Mouse (Mus musculus) spleen, postnatal 36 days (tissue): ENCODE measurements at regions not wholly inside any gene's neighbourhood (a gene's known extent, or its start where the extent isn't known, plus 50 kb on each side); places are given as distances from the start of the nearest gene placed in this dataset.

Source experiments
- DNase-seq, 2 experiments: peaks; one replicate each; pipeline ENCODE4 v3.0.0; 2022; ENCODE audit warnings: low spot score in 2 of 2, mixed read lengths in 1 of 2

DNA sequence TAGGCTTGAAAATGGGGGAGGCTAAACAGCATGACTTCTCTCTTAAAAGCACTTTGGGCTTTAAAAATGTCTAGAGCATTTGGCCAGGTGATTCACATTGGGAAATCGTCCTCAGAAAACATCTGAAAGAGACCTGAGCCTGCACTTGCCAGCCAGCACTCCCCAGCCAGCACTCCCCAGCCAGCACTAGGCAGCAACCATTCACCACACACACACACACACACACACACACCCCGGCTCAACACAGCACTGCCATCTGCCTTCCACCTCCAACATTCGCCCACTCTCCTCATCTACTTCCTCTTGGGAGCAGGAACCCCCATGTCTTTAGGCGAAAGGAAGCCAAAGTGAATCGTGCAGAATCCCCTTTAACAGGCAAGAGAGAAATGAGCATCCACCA, 85.4 kb downstream of the Atp23 start:
- DNase-seq: no peak

DNA sequence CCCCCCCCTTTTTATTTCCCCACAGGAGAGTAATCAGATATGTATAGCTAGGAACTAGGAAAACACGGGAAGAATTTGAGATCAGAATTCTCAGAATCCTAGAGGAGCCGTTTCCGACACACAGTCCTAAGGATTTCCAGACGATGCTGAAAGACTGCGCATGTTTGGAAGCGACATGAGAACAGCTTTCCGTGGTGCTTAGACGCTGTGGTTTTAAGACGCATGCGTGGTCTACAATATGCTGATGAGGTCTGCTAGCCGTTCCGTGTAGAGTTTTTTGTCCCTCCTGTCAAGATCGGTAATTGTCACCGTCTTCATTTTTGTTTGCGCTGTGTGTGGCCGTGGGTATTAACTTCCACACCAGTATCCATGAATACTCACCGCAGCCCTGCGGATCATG, 86.2 kb downstream of the Atp23 start:
- no peak for DNase-seq

DNA sequence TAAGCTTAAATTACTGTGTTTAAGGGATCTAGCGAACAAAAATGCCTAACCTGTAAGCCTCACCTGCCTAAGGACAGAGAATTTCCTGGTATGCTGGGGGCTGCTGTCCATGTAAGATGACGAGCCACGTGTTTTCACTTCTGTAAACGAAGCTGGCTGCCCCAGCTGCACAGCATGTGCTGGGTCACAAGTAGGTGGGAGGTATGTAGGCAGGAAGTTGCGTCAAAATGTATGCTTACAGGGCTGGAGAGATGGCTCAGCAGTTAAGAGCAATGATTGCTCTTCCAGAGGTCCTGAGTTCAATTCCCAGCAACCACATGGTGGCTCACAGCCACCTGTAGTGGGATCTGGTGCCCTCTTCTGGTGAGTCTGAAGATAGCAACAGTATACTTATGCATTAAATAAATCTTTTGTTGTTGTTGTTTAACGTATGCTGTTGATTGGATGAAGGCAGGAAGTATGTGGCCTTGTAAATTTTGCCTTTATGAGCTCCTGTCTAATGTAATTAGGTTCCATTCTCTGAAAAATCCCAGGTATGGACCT, 88.0 kb downstream of the Atp23 start:
- no peak for DNase-seq

DNA sequence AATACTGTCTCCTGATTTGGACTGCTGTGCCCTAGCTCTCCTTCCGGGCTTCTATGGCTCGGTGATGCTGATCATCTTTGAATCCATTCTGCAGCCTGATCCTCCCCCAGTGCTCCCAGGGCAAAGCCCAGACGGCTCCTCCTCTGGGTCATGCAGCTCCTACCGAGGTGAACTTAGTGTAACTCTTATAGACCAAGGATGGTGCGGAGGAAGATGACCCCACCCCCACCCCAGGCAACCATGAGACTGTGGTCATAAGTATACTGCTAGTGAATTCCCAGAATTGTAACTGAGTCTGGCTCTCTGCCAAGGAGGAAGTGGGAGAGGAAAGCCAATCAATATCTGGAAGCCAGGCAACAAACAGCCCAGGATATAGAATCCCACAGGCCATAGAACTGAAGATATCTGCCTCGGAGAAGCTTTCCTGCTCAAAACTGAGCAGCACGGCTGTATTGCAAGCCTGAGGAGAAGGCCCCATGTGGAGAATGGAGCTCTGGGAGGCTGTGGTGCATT, 88.9 kb downstream of the Atp23 start:
- DNase-seq: no peak

DNA sequence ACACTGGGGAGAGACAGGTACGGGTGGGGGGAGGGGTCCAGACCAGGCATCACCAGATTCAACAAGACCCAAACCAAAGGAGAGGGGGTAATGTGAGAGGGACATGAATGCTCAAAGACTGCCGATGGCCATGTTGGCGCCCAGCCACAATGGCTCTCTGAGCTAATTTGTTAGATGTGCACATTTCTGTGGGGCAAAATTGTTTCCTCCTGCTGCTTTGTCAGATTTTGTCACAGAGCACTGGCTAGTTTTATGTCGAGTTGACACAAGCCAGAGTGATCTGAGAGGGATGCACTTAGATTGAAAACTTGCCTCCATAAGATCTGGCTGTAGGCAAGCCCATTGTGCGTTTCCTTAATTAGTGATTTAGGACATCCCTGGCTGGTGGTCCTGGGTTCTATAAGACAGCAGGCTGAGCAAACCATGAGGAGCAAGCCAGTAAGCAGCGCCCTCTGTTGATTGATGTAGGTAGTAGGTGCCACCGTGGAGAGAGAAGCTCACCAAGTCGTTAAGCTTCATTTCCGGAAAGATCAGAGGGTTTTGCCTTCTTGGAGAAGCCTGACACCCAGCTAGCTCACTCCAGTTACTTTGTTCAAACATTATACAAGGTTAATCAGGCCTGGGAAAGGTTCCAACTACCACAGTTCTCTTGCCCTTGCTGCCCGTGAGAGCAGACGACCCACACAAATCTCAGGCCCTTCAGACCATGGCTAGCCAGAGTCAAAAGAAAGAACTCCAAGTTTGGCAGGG, 90.6 kb downstream of the Atp23 start:
- no peak for DNase-seq

DNA sequence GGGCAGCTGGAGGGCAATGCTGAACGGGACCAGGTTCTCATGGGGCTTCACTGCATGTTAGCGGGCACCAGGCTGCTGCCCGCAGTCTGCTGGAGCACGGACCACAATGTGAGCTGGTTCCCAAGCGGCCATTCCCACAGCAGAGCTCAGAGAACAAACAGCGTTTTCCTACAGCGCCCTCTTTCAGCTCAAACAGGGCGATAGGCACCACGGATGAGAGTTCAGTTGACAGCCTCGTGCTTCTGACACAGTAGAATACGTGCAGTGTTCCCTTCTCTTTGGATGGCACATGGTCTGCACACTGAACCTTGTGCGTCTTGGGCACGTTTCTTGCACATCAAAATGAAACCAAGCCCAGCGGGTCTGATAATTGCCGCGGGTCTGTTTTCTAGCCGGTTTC, 91.6 kb downstream of the Atp23 start:
- DNase-seq: no peak

DNA sequence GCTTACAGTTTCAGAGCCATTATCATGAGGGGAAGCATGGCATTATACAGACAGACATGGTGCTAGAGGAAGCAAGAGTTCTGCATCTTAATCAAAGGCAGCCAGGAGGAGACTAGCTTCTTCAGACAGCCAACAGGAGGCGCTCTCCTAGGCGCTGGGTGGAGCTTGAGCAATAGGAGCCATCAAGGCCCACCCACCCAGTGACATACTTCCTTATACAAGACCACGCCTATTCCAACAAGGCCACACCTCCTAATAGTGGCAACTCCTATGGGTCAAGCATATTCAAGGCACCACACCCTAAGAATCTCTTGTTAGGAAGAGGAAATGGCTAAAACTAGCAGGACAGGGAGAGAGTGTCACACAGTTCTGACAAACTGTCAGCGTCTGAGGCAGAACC, 94.3 kb downstream of the Atp23 start:
- no peak for DNase-seq

DNA sequence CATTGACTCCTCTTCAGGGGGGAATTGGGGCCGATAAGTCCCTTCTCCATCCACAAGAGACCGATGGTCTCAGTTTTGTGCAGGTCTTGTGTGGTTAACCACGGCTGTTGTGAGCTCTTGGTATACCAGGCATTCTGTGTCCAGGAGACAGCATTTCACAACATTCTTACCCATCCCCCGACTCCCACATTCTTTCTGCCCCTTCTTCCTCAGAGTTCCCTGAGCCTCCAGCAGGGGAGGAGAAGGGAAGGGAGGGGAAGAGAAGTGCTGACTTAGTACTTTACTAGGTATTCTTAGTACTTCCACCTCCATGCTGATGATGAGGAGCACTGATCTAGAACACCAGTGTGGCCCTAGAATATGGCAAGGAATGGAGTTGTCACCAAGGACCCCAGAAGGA, 98.4 kb downstream of the Atp23 start:
- no peak for DNase-seq

DNA sequence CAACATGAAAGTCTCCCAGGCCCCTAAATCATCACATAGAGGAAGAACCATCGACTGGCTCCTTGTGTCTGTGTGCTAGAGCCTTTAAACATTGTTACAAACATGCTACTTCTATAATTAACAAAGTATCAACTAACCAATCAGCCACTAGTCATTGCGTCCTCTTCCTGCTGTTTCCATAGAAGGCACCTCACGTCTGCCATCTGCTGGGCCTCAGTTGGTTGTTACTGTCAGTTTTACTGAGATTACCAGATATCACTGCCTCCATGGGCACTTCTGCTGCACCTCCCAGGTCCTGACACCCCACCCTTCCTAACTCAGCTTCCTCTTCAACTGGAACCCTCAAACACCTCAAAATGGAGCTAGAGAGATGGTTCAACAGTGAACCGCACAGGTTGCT, 101.8 kb downstream of the Atp23 start:
- no peak for DNase-seq

DNA sequence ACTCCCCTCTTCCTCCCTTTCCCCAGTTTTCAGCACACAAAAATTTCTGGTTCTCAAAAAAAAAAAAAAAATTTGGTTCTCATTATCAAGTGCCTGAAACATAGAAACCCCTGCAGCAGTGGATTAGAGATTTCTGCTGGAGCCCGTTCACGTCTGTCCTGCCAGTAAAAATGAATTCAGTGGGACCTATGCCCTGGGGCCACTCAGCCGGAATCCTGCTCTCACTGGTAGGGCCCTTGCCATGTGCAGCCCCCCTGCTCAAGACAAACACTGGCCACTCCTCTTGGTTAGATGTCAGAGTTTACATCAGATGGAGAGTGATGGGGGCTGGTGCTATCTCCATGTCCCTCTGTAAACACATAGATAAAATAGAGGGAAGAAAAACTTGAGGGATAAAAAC, 108.0 kb downstream of the Atp23 start:
- DNase-seq: no peak

DNA sequence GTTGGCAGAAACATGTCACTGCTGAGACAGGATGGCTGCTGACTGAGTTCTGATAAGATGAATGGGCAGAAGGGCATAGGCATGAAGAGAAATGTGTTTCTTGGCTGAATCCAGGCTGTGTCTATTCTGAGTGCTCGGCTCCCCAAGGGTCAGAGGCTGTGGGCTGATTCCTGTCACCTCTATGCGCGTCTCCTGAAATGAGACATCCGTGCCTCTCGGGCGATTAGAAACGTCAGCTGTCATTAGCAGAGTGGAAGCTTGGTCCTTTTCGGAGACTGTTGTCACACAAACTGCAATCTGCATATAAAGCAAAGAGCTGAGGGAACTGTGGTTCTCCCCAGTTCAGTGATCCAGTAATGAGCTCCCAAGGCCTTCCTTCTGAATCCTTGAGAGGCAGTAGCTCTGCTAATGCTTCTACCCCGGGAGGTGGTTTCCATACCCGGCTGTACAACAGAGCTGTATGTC, 108.8 kb downstream of the Atp23 start:
- no peak for DNase-seq

DNA sequence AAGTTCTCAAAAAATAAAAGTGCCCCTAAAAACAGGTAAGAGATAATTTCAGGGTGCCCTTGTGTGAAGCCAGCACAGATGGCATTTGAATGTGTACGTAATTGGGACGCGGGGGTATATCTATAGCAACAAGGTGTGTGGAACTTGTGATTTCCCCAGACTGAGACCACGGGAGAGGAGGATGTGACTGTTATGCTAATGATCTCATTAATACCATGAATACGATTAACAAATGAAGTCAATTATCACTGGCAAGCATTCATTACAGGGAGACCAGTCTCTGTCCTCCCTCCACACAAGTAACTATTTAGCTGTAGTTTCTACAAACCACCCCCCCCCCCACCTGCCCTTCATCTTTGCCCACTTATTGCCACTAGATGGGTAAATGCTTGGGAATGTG, 112.9 kb downstream of the Atp23 start:
- no peak for DNase-seq

DNA sequence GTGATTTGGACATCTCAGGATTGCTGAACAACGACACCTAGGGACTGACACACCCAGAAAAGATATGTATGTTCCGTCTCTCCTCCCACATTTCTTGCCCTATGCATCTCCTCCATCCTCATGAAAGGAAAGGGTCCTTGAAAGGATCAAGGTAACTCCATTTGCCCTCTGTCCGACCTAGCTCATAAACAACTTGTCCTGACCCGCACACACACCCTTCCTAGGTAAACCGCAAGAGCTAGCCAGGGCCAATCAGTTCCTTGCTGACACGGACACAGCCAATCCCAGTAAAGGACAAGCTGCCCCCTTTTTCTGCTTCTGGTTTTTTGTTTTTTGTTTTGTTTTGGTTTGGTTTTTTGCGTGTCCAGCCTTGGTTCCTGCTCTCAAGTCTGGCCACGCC, 118.0 kb downstream of the Atp23 start:
- no peak for DNase-seq

DNA sequence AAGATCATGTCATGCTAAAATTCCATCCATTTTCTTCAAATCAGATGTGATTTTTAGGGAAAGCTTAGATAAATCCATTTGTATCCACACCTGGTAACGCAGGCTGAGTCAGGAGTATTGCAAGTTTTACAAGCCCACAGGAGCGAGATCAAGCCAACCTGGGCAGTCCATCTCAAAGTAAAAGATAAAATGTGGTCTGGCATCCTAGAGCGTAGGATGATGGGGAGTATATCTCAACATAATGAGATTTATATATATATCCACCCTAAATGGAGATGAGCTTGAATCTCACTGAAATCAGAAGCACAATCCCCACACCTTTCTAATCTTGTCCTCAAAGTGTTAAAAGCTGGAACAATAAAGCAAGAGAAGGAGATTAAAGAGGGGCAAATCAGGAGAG, 124.6 kb downstream of the Atp23 start:
- DNase-seq: no peak

DNA sequence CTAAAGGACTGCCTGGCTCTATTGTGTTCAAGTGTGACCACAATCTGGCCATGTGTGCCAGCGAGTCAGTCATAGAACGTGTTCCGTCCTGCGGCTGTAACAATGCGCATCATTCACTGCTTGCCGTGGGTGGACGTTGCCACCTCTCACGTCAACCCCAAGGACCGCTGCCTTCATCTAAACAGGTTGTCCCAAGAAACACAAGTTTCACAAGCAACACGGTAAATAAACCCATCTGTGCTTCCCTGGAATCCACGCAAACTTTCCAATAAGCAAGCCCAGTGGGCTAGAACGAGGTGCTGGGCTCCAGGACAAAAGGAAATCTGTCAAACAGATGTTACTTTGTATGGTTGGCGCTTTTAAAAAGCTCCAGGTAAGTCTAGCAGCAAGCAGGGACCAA, 125.2 kb downstream of the Atp23 start:
- DNase-seq: no peak

DNA sequence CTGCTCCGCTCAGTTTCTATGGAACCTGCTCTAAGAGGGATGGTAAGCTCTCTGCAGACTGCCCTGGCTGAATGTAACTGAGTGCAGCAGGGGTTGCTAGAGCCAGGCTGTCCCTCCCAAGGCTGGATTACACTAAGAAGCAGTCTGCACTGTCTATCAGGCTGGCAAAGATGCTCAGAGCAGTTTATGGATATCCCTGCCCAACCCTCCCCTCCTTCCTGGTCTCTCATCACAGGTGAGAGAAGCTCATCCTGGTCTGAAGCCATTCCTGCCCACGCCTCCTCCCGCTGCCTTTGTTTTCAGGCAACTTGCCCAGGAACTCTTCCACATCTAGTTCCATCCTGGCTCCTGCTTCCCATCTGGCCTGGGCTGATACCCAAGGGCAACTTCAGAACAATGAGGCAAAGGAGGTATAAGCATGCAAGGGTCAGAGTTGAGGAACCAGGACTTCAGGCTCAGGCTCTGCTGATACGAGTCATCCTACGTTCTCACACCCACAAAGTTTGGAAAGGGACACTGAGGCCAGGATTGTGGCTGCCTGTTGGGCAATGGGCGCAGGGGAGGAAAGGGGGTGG, 130.6 kb downstream of the Atp23 start:
- DNase-seq: no peak

DNA sequence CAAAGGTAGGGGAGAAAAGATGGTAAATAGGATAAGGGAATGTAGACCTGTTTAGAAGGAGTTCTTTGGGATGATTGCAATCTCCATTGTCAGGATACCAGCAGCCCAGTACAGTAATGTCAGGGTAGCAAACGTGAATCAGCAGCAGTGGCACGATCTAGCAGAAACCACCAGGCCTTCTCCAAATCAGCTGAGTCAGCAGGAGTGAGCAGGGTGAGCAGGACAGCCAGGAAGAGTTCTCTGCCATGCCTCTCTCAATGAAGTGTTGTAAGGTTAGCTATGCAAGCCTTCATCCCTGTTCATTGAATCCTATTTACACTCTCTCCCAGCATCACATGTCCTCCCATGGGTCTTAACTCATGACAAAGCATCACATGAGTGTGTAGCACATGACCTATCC, 135.5 kb downstream of the Atp23 start:
- no peak for DNase-seq

DNA sequence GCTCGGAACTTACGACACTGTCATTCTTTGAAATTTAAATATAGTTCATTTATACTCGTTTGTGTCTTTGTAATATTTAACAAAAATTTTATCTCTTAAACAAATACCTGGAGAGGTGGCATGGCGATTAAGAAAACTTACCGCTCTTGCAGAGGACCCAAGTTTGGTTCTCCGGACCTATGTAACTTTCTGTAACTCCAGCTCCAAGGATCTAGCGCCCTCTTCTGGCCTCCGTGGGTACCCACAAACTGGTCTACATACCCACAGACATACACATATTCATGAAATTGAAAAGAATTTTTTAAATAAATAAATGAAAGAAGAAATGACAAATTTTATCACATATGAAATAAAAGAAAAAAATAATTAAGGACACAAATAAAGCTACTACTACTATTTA, 136.4 kb downstream of the Atp23 start:
- no peak for DNase-seq

DNA sequence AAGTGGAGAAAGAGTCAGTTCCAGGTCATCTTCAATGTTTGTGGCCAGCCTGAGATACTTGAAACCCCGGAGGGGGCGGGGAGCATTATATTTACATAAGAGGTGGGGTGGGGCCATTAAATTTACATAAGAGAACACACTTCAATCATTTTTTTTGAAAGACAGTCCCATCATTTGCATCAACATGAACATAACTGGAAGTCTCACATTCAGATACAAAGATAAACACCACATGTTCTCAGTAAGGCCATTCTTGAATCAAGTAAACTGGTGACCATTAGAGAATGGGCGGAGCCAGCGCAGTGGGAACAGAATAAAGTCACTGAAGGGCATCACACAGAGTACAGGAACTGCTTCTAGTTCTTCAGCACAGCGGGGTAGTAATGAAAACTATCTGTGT, 137.2 kb downstream of the Atp23 start:
- DNase-seq: no peak

DNA sequence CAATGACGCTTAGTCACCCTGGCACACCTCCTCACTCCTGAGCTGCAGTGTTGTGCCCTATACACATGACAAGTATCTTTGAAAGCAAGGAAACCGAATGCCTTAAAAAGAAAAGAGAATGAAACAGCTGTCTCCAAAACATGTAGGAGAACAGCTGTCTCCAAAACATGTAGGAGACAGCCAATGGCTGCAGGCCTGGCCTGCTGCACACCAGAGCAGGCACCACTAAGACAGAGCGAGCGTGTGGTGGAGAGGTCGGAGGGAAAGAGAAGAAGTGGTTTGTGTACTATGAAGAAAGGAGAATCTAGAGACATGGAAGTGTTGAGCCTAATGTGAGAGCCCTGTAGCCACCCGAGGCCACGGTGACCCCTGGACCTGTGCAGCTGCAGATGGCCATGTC, 142.5 kb downstream of the Atp23 start:
- DNase-seq: no peak

DNA sequence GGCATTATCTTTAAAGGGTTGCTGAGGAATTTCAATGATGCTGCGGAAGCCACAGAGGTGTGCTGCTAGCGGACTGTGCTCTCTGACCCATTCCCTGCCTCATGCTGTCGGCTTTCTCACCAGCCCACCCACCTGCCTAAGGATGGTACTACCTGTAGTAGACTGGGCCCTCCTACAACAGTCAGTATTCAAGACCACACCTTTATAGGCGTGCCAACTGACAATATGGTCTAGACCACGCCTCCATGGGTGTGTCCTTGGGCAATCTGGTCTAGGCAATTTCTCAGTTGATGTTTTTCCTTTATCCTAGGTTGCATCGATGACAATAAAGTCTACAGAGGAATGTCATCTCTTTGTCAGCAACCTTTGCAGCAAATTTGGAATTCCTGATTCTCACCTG, 148.0 kb downstream of the Atp23 start:
- no peak for DNase-seq

DNA sequence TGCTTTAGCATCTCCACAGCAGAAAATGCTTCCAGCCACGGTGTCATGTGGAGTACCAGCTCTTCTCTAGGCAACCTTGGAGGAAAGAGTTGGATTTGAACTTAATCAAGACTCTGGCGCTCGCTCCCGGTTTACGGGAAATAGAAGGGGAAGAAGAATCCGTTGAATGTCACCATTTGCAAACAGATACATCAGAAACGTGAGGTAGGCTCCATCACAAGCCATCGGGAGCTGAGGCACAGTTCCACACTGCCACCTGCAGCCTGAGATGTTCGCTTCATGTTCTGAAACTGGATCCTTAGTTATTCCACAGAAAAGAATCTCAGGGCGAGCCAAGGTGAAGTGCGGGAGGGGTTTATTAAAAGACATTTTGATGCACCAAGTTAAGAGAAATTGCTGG, 148.5 kb downstream of the Atp23 start:
- no peak for DNase-seq

DNA sequence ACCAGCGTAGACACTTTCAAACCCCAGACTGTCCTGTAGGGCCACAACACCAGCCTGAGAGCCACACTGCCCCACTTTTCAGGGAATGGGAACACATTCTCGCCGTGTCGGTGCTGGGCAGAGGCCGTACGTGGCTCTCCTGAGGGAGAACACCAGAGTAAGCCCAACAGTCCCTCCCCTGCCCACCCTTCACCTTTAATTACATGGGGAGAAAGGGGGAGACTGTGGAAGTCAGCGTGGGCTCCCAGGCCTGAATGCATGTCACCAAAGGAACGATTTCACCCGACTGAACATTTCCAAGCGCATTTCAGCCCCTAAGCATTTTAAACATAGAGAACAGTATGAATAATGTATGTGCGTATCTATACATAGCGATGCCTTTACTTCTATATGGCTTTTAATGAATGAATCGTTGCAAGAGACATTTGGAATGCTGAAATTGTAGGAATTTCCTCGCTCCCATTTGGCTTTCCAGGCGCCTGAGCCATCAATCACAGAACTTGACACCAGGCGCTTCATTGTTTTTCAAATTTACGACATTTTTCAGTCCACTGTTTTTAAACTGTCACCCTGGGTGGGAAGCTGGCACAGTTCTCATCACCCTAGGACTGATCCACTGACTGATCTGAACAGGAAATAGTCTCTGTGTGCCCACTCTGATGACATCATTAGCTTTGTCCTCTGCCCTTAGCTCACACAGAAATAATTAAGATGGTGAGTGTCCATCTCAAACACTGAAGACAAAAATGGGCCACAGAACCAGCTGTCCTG, 152.3 kb downstream of the Atp23 start:
- no peak for DNase-seq
